Mouse (Mus musculus): ENCODE results near the gene Cd200r4. TPM values are rescaled to one million over a fixed set of nuclear protein-coding genes. Genes with fewer than 3 reads are reported as not detected.

The Cd200r4 gene
- total and polyA plus RNA-seq, 2 experiments from 2014 or later = not detected

- WGBS = 43% methylated on average over 2 of the region's 2 CpGs
- no peak for ATAC-seq (ENCODE audit: insufficient read depth, low read depth)
These were observed 43.6 kb upstream of the Cd200r4 start for GRCm38 (mm10) chr16:44767967-44768366.

GRCm38 (mm10) chr16:44772577-44772976, 39.0 kb upstream of the Cd200r4 start:
- no peak overlapping the region for H3K9ac ChIP-seq (replicated peaks; ENCODE audit: low read depth, low read length)
- H3K27ac ChIP-seq (ENCODE audit: low read depth) = no peak overlapping the region
- H3K9me3 ChIP-seq (replicated peaks; ENCODE audit: control insufficient read depth, low read length) = no peaks in the 10 kb centered on the region
- no peaks in the 10 kb centered on the region for H3K27me3 ChIP-seq (ENCODE audit: control insufficient read depth, insufficient read depth, low read length)
- no peak overlapping the region for H3K4me3 ChIP-seq (ENCODE audit: low read depth, low read length)
- H3K4me2 ChIP-seq (ENCODE audit: low read depth, low read length) = no peak overlapping the region
- ATAC-seq (ENCODE audit: insufficient read depth, low read depth) (no peak), DNase-seq (ENCODE audit: low spot score) (no peak)
- H3K36me3 ChIP-seq (replicated peaks; ENCODE audit: control insufficient read depth, insufficient read depth, low read length) = no peaks in the 10 kb centered on the region
- TF ChIP-seq CTCF (IDR thresholded peaks at IDR 0.05; ENCODE audit: low read depth) (no peak), EP300 (IDR thresholded peaks at IDR 0.05; ENCODE audit: low read depth) (no peak)
- 52% methylated on average over 6 of the region's 6 CpGs for WGBS
- no peaks in the 10 kb centered on the region for H3K4me1 ChIP-seq (ENCODE audit: control insufficient read depth, insufficient read depth)

More at GRCm38 (mm10) chr16:44767967-44768366, 43.6 kb upstream of the Cd200r4 start:
- peak; percentile 62 for DNase-seq (ENCODE audit: low spot score)
- Histone ChIP-seq H3K9me3 (replicated peaks; ENCODE audit: control insufficient read depth, low read length) (no peaks in the 10 kb centered on the region), H3K9ac (replicated peaks; ENCODE audit: low read depth, low read length) (no peak overlapping the region), H3K4me2 (ENCODE audit: low read depth, low read length) (no peak overlapping the region), H3K27ac (ENCODE audit: low read depth) (no peak overlapping the region), H3K4me1 (ENCODE audit: control insufficient read depth, insufficient read depth) (no peaks in the 10 kb centered on the region), H3K4me3 (ENCODE audit: low read depth, low read length) (no peak overlapping the region), H3K27me3 (ENCODE audit: control insufficient read depth, insufficient read depth, low read length) (no peaks in the 10 kb centered on the region), H3K36me3 (replicated peaks; ENCODE audit: control insufficient read depth, insufficient read depth, low read length) (no peaks in the 10 kb centered on the region)
- TF ChIP-seq CTCF (IDR thresholded peaks at IDR 0.05; ENCODE audit: low read depth) (peak; percentile 87), EP300 (IDR thresholded peaks at IDR 0.05; ENCODE audit: low read depth) (no peak)

DNA sequence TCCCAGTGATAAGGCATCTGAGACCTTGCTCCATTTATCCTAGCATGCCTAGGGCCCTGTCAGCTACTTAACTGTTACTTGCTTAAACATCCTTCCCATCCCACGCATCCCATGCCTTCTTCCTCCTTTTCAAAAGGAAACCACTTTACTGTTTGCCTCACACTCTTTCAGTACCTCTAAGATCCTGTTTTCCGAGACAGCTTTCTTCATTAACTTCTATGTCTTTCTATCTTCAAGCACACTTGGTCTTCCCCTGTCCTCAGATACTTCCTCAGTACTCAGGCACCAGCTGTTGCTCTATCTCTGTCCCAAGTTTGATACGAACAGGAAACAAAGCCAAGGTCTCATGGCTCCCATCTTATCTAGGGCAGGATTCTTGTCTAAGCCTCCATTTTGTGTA, 37.9 kb upstream of the Cd200r4 start:
- H3K36me3 ChIP-seq (replicated peaks; ENCODE audit: control insufficient read depth, insufficient read depth, low read length) = no peaks in the 10 kb centered on the region
- TF ChIP-seq CTCF (IDR thresholded peaks at IDR 0.05; ENCODE audit: low read depth) = no peak
- no peak for TF ChIP-seq EP300 (IDR thresholded peaks at IDR 0.05; ENCODE audit: low read depth)
- DNase-seq (ENCODE audit: low spot score) (no peak), ATAC-seq (ENCODE audit: insufficient read depth, low read depth) (no peak)
- no peaks in the 10 kb centered on the region for H3K4me1 ChIP-seq (ENCODE audit: control insufficient read depth, insufficient read depth)
- no peak overlapping the region for H3K4me2 ChIP-seq (ENCODE audit: low read depth, low read length)
- WGBS = 53% methylated on average over 3 of the region's 3 CpGs
- H3K9me3 ChIP-seq (replicated peaks; ENCODE audit: control insufficient read depth, low read length) = no peaks in the 10 kb centered on the region
- H3K27ac ChIP-seq (ENCODE audit: low read depth) = no peak overlapping the region
- H3K4me3 ChIP-seq (ENCODE audit: low read depth, low read length) = no peak overlapping the region
- H3K27me3 ChIP-seq (ENCODE audit: control insufficient read depth, insufficient read depth, low read length) = no peaks in the 10 kb centered on the region
- no peak overlapping the region for H3K9ac ChIP-seq (replicated peaks; ENCODE audit: low read depth, low read length)

GRCm38 (mm10) chr16:44774201-44774600, 37.3 kb upstream of the Cd200r4 start:
- Histone ChIP-seq H3K27me3 (ENCODE audit: control insufficient read depth, insufficient read depth, low read length) (no peaks in the 10 kb centered on the region), H3K27ac (ENCODE audit: low read depth) (no peak overlapping the region), H3K4me3 (ENCODE audit: low read depth, low read length) (no peak overlapping the region), H3K36me3 (replicated peaks; ENCODE audit: control insufficient read depth, insufficient read depth, low read length) (no peaks in the 10 kb centered on the region), H3K4me2 (ENCODE audit: low read depth, low read length) (no peak overlapping the region), H3K4me1 (ENCODE audit: control insufficient read depth, insufficient read depth) (no peaks in the 10 kb centered on the region), H3K9ac (replicated peaks; ENCODE audit: low read depth, low read length) (no peak overlapping the region), H3K9me3 (replicated peaks; ENCODE audit: control insufficient read depth, low read length) (no peaks in the 10 kb centered on the region)
- 79% methylated on average over 6 of the region's 6 CpGs for WGBS
- TF ChIP-seq CTCF (IDR thresholded peaks at IDR 0.05; ENCODE audit: low read depth) (no peak), EP300 (IDR thresholded peaks at IDR 0.05; ENCODE audit: low read depth) (no peak)
- ATAC-seq (ENCODE audit: insufficient read depth, low read depth) = no peak
- no peak for DNase-seq (ENCODE audit: low spot score)

- WGBS = 55% methylated on average over 17 of the region's 17 CpGs
- DNase-seq (ENCODE audit: low spot score) = peak; percentile 30
- H3K4me2 ChIP-seq (ENCODE audit: low read depth, low read length) = peak overlapping the region; percentile 50
- H3K4me3 ChIP-seq (ENCODE audit: low read depth, low read length) = peak overlapping the region; percentile 22
- ATAC-seq (ENCODE audit: insufficient read depth, low read depth) = no peak
- no peaks in the 10 kb centered on the region for H3K27me3 ChIP-seq (ENCODE audit: control insufficient read depth, insufficient read depth, low read length)
- H3K9me3 ChIP-seq (replicated peaks; ENCODE audit: control insufficient read depth, low read length) = no peaks in the 10 kb centered on the region
- H3K27ac ChIP-seq (ENCODE audit: low read depth) = 0 out of 2 replicates have a peak overlapping the region, but pooled peaks have one; percentile 25
- H3K36me3 ChIP-seq (replicated peaks; ENCODE audit: control insufficient read depth, insufficient read depth, low read length) = no peaks in the 10 kb centered on the region
- no peaks in the 10 kb centered on the region for H3K4me1 ChIP-seq (ENCODE audit: control insufficient read depth, insufficient read depth)
- TF ChIP-seq CTCF (IDR thresholded peaks at IDR 0.05; ENCODE audit: low read depth) = no peak
- no peak for TF ChIP-seq EP300 (IDR thresholded peaks at IDR 0.05; ENCODE audit: low read depth)
- H3K9ac ChIP-seq (replicated peaks; ENCODE audit: low read depth, low read length) = 0 out of 2 replicates have a peak overlapping the region, but pooled peaks have one; percentile 15
These were observed 32.9 kb upstream of the Cd200r4 start for GRCm38 (mm10) chr16:44778538-44779147.

- DNase-seq (ENCODE audit: low spot score) (no peak), ATAC-seq (ENCODE audit: insufficient read depth, low read depth) (no peak)
- Histone ChIP-seq H3K27me3 (ENCODE audit: control insufficient read depth, insufficient read depth, low read length) (no peaks in the 10 kb centered on the region), H3K4me2 (ENCODE audit: low read depth, low read length) (no peak overlapping the region), H3K27ac (ENCODE audit: low read depth) (no peak overlapping the region), H3K9ac (replicated peaks; ENCODE audit: low read depth, low read length) (no peak overlapping the region), H3K4me3 (ENCODE audit: low read depth, low read length) (no peak overlapping the region), H3K4me1 (ENCODE audit: control insufficient read depth, insufficient read depth) (no peaks in the 10 kb centered on the region), H3K9me3 (replicated peaks; ENCODE audit: control insufficient read depth, low read length) (no peaks in the 10 kb centered on the region), H3K36me3 (replicated peaks; ENCODE audit: control insufficient read depth, insufficient read depth, low read length) (no peaks in the 10 kb centered on the region)
- WGBS = 85% methylated on average over 5 of the region's 5 CpGs
- TF ChIP-seq CTCF (IDR thresholded peaks at IDR 0.05; ENCODE audit: low read depth) (no peak), EP300 (IDR thresholded peaks at IDR 0.05; ENCODE audit: low read depth) (no peak)
These were observed 32.0 kb upstream of the Cd200r4 start for GRCm38 (mm10) chr16:44779494-44779893.

All from heart, postnatal 0 days (tissue).